In the genomic region with DNA sequence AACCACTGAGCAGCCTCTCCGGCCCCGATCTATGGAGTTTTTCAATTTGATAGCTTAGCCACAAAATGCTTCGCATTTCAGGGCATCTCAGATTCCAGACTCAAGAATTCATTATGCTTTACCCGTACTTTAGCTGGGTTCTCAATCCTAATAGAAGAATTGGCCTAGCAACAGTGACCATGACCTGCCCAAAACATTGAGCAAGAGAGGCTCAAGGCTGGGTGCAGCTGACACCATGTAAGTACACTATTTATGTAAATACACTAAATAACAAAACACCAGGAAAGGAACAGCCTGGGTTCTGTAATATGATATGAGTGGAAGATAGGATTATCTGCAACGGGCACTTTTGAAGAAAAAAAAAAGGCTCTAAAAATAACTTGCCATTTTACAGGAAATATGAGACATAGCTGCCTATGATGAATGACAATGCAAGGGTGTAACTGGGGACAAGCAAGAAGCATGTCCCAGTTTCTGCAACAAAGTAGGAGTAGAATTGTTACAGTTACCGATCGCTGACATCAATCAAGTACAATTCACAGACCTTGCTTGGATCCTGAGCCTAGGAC, we compare ENCODE assay signal across 16 mouse cellular contexts. TPM values are rescaled to one million over a fixed set of nuclear protein-coding genes. Genes with fewer than 3 reads are reported as not detected.
DNase-seq lines count a peak whose midpoint lies in the region; ATAC-seq and TF ChIP-seq lines count a peak whose summit lies in the region.
"Had no signal": no experiment of that assay in that cellular context is flagged by ENCODE, and none has a peak within 500 bp of the region (broad histone marks: within the 10 kb centered on the region; RNA-seq: fewer than 3 reads in every experiment).

No protein-coding gene starts in this region.

- peak; percentile 40 to 89 for DNase-seq in adrenal gland, adult (ENCODE audit: inconsistent age in 2 of 2, low spot score in 1 of 2)
- DNase-seq in adrenal gland, postnatal 25 days = no peak
- no peak for DNase-seq in G1E (ENCODE audit: low spot score)
- DNase-seq in layer of hippocampus, postnatal 14 days (ENCODE audit: low spot score in 2 of 2) = no peak
- DNase-seq in midbrain, postnatal 0 days (ENCODE audit: low spot score) = no peak
- DNase-seq: cerebellum, adult 11-12 months; thymus, adult 18-20 months had no signal

- no peaks in the 10 kb centered on the region for H3K79me2 ChIP-seq in macrophage (ENCODE audit: inconsistent target)

- no peak for TF ChIP-seq CTCF in G1E (IDR thresholded peaks at IDR 0.05; ENCODE audit: low read depth, low read length)
- TF ChIP-seq CTCF in embryonic fibroblast, embryonic 13.5 days (IDR thresholded peaks at IDR 0.05; ENCODE audit: borderline replicate concordance, insufficient read depth, low read length) = no peak
- TF ChIP-seq CTCF in midbrain, postnatal 0 days (IDR thresholded peaks at IDR 0.05) = no peak

- H3K9ac ChIP-seq in heart, embryonic 12.5 days = no peak overlapping the region
- H3K9ac ChIP-seq in midbrain, postnatal 0 days (replicated peaks; ENCODE audit: low read length, poor library complexity, severe bottlenecking) = no peak overlapping the region
- H3K9ac ChIP-seq: embryonic facial prominence, embryonic 12.5 days; kidney, embryonic 15.5 days; limb, embryonic 12.5 days; midbrain, embryonic 15.5 days had no signal

- no peak overlapping the region for H3K4me2 ChIP-seq in heart, embryonic 12.5 days
- no peak overlapping the region for H3K4me2 ChIP-seq in midbrain, postnatal 0 days (ENCODE audit: low read depth, low read length, poor library complexity, severe bottlenecking)
- H3K4me2 ChIP-seq: embryonic facial prominence, embryonic 12.5 days; kidney, embryonic 15.5 days; limb, embryonic 12.5 days; midbrain, embryonic 15.5 days had no signal

- no peak for TF ChIP-seq POLR2A in embryonic fibroblast, embryonic 13.5 days (IDR thresholded peaks at IDR 0.05; ENCODE audit: low read depth, low read length)

- no peaks in the 10 kb centered on the region; the same call in 1 of the 2 replicates for H3K9me3 ChIP-seq in G1E (replicated peaks)
- H3K9me3 ChIP-seq in heart, embryonic 12.5 days (replicated peaks) = no peaks in the 10 kb centered on the region
- no peaks in the 10 kb centered on the region for H3K9me3 ChIP-seq in midbrain, postnatal 0 days (ENCODE audit: low read length)
- H3K9me3 ChIP-seq: embryonic facial prominence, embryonic 12.5 days; hindbrain, embryonic 10.5 days; kidney, embryonic 15.5 days; limb, embryonic 12.5 days; midbrain, embryonic 15.5 days had no signal

- H3K27ac ChIP-seq in embryonic fibroblast, embryonic 13.5 days (ENCODE audit: insufficient read depth, low read length) = peak overlapping the region; percentile 96
- H3K27ac ChIP-seq in macrophage = peak overlapping the region; percentile 66
- no peak overlapping the region for H3K27ac ChIP-seq in heart, embryonic 12.5 days (ENCODE audit: poor library complexity, severe bottlenecking)
- H3K27ac ChIP-seq in midbrain, postnatal 0 days (ENCODE audit: low read depth, low read length) = no peak overlapping the region
- H3K27ac ChIP-seq: embryonic facial prominence, embryonic 12.5 days; hindbrain, embryonic 10.5 days; kidney, embryonic 15.5 days; limb, embryonic 12.5 days; midbrain, embryonic 15.5 days had no signal

- H3K27me3 ChIP-seq in G1E (ENCODE audit: insufficient read depth, low read length) = no peaks in the 10 kb centered on the region
- H3K27me3 ChIP-seq in heart, embryonic 12.5 days (replicated peaks) = 0 out of 2 replicates have a peak, but pooled peaks cover 4% of the 10 kb centered on the region
- no peaks in the 10 kb centered on the region for H3K27me3 ChIP-seq in midbrain, postnatal 0 days (ENCODE audit: insufficient read depth, low read length)
- H3K27me3 ChIP-seq: embryonic facial prominence, embryonic 12.5 days; kidney, embryonic 15.5 days; limb, embryonic 12.5 days; midbrain, embryonic 15.5 days had no signal

- H3K4me1 ChIP-seq in G1E (ENCODE audit: insufficient read depth, low read depth, low read length) = peaks cover 81% of the 10 kb centered on the region
- H3K4me1 ChIP-seq in embryonic fibroblast, embryonic 13.5 days (ENCODE audit: control insufficient read depth, insufficient read depth, low read length) = peaks cover 15% of the 10 kb centered on the region
- H3K4me1 ChIP-seq in heart, embryonic 12.5 days (replicated peaks) = peaks cover 3% of the 10 kb centered on the region; the same call in 1 of the 2 replicates
- no peaks in the 10 kb centered on the region for H3K4me1 ChIP-seq in midbrain, postnatal 0 days (ENCODE audit: insufficient read depth, low read length)
- H3K4me1 ChIP-seq: embryonic facial prominence, embryonic 12.5 days had no signal

- WGBS in macrophage (ENCODE audit: missing documents) = 76% methylated on average over 7 of the region's 7 CpGs
- 71% methylated on average over 7 of the region's 7 CpGs for WGBS in heart, embryonic 12.5 days
- 86% methylated on average over 7 of the region's 7 CpGs for WGBS in midbrain, postnatal 0 days

- H3K4me3 ChIP-seq in G1E (ENCODE audit: low read depth, low read length) (no peak overlapping the region; the same call in 1 of the 2 replicates), macrophage (ENCODE audit: inconsistent target) (no peak overlapping the region)
- H3K4me3 ChIP-seq in embryonic fibroblast, embryonic 13.5 days (ENCODE audit: insufficient read depth, low read length) = no peak overlapping the region
- no peak overlapping the region for H3K4me3 ChIP-seq in heart, embryonic 12.5 days
- H3K4me3 ChIP-seq in midbrain, postnatal 0 days (ENCODE audit: low read depth, low read length) = no peak overlapping the region
- H3K4me3 ChIP-seq: embryonic facial prominence, embryonic 12.5 days; hindbrain, embryonic 10.5 days; kidney, embryonic 15.5 days; limb, embryonic 12.5 days; midbrain, embryonic 15.5 days had no signal

- peak; percentile 18 for ATAC-seq in G1E (ENCODE audit: extremely low read depth, insufficient number of reproducible peaks, low FRiP score, poor library complexity, severe bottlenecking)
- no peak for ATAC-seq in heart, embryonic 12.5 days (ENCODE audit: insufficient number of reproducible peaks, low FRiP score)
- ATAC-seq in midbrain, postnatal 0 days (ENCODE audit: low FRiP score) = no peak
- ATAC-seq: inflammation-experienced regulatory T-cells, adult 6 months; midbrain, embryonic 15.5 days had no signal

- H3K36me3 ChIP-seq in G1E (replicated peaks) = peaks cover 2% of the 10 kb centered on the region
- H3K36me3 ChIP-seq in macrophage (ENCODE audit: inconsistent target) = no peaks in the 10 kb centered on the region
- H3K36me3 ChIP-seq in heart, embryonic 12.5 days = no peaks in the 10 kb centered on the region
- H3K36me3 ChIP-seq in midbrain, postnatal 0 days (ENCODE audit: insufficient read depth, low read length) = no peaks in the 10 kb centered on the region
- H3K36me3 ChIP-seq: embryonic facial prominence, embryonic 12.5 days; hindbrain, embryonic 10.5 days; kidney, embryonic 15.5 days; limb, embryonic 12.5 days; midbrain, embryonic 15.5 days had no signal

RNA-seq across cellular contexts. Expression of gene Os9, which starts 6.9 kb away (rescaled TPM):
- total RNA-seq in adrenal gland, postnatal 25 days (2021) = 139 and 150 TPM in 2 replicates
- 47.9 and 55.4 TPM in 2 replicates for total RNA-seq in G1E (2014; fragmentation: Nextera tagmentation)
- total RNA-seq in G1E (2017) = 95.7 and 99.7 TPM in 2 replicates
- 110 and 126 TPM in 2 replicates for polyA plus RNA-seq in G1E (2012)
- 84.1 and 87.6 TPM in 2 replicates for polyA plus RNA-seq in embryonic fibroblast, embryonic 13.5 days (2011; ENCODE audit: insufficient read length, low read depth, missing spikeins)
- total RNA-seq in macrophage (2018; cell fraction: chromatin; rRNA removed) = 10 to 100 TPM; 17.3 to 74.5 (median 54.7) TPM
- total RNA-seq in macrophage (2018; cell fraction: cytosol; rRNA removed) = 100 to 1,000 TPM; 126 to 231 (median 174) TPM
- total RNA-seq in macrophage (2018; cell fraction: nucleus; rRNA removed) = 100 to 1,000 TPM in 25 of 26 experiments, 10 to 100 TPM in 1; 63.6 to 321 (median 251) TPM
- polyA plus RNA-seq in macrophage (2018) = 173 to 355 TPM (median 215 TPM) in 3 replicates
- polyA plus RNA-seq in heart, embryonic 12.5 days (2016; fragmentation: Nextera tagmentation; extraction: Ambion mirVana) = 52.2 and 52.4 TPM in 2 replicates
- total RNA-seq in layer of hippocampus, postnatal 14 days (2021) = 100 to 1,000 TPM; 100 to 103 TPM
- 114 and 120 TPM in 2 replicates for total RNA-seq in midbrain, postnatal 0 days (2014; rRNA removed)
- polyA plus RNA-seq in midbrain, postnatal 0 days (2015; fragmentation: Nextera tagmentation; extraction: Ambion mirVana) = 126 TPM in 2 replicates

RNA-seq across cellular contexts. Expression of gene B4galnt1, which starts 37.2 kb away (rescaled TPM):
- 6.8 and 8.5 TPM in 2 replicates for total RNA-seq in adrenal gland, postnatal 25 days (2021)
- 173 and 188 TPM in 2 replicates for total RNA-seq in G1E (2014; fragmentation: Nextera tagmentation)
- 65.0 and 66.7 TPM in 2 replicates for total RNA-seq in G1E (2017)
- polyA plus RNA-seq in G1E (2012) = 292 and 318 TPM in 2 replicates
- 28.3 and 39.3 TPM in 2 replicates for polyA plus RNA-seq in embryonic fibroblast, embryonic 13.5 days (2011; ENCODE audit: insufficient read length, low read depth, missing spikeins)
- total RNA-seq in macrophage (2018; cell fraction: chromatin; rRNA removed) = 10 to 100 TPM in 23 of 26 experiments, 1 to 10 TPM in 3; 5.7 to 68.9 (median 24.3) TPM
- total RNA-seq in macrophage (2018; cell fraction: cytosol; rRNA removed) = 10 to 100 TPM; 29.1 to 74.7 (median 52.3) TPM
- 10 to 100 TPM; 25.7 to 91.1 (median 47.9) TPM for total RNA-seq in macrophage (2018; cell fraction: nucleus; rRNA removed)
- 37.2 to 59.2 TPM (median 48.4 TPM) in 3 replicates for polyA plus RNA-seq in macrophage (2018)
- 1.9 and 2.4 TPM in 2 replicates for polyA plus RNA-seq in heart, embryonic 12.5 days (2016; fragmentation: Nextera tagmentation; extraction: Ambion mirVana)
- 100 to 1,000 TPM; 108 to 110 TPM for total RNA-seq in layer of hippocampus, postnatal 14 days (2021)
- 126 and 134 TPM in 2 replicates for total RNA-seq in midbrain, postnatal 0 days (2014; rRNA removed)
- 86.8 and 88.6 TPM in 2 replicates for polyA plus RNA-seq in midbrain, postnatal 0 days (2015; fragmentation: Nextera tagmentation; extraction: Ambion mirVana)

RNA-seq across cellular contexts. Expression of gene Slc26a10, which starts 52.6 kb away (rescaled TPM):
- total RNA-seq in adrenal gland, postnatal 25 days (2021) = 3.2 and 6.0 TPM in 2 replicates
- total RNA-seq in G1E (2014; fragmentation: Nextera tagmentation) (8.4 and 10.1 TPM in 2 replicates), G1E (2017) (0.58 and 0.98 TPM in 2 replicates)
- polyA plus RNA-seq in G1E (2012) (0.68 and 0.94 TPM in 2 replicates), macrophage (2018) (1.2 TPM in 1 of 3 replicates, not detected in the others)
- polyA plus RNA-seq in embryonic fibroblast, embryonic 13.5 days (2011; ENCODE audit: insufficient read length, low read depth, missing spikeins) = 2.2 and 2.8 TPM in 2 replicates
- not detected for total RNA-seq in macrophage (2018; cell fraction: chromatin; rRNA removed)
- under 1 TPM in 17 of 26 experiments, not detected in 9; 0.03 to 0.19 (median 0.09) TPM for total RNA-seq in macrophage (2018; cell fraction: cytosol; rRNA removed)
- under 1 TPM in 1 of 26 experiments, not detected in 25; 0.18 TPM for total RNA-seq in macrophage (2018; cell fraction: nucleus; rRNA removed)
- polyA plus RNA-seq in heart, embryonic 12.5 days (2016; fragmentation: Nextera tagmentation; extraction: Ambion mirVana) = 20.2 and 21.0 TPM in 2 replicates
- 1 to 10 TPM; 4.6 to 5.9 TPM for total RNA-seq in layer of hippocampus, postnatal 14 days (2021)
- total RNA-seq in midbrain, postnatal 0 days (2014; rRNA removed) = 0.05 TPM in 2 replicates
- 0.80 TPM in 2 replicates for polyA plus RNA-seq in midbrain, postnatal 0 days (2015; fragmentation: Nextera tagmentation; extraction: Ambion mirVana)

RNA-seq across cellular contexts. Expression of gene Agap2, which starts 52.7 kb away (rescaled TPM):
- 2.6 and 3.8 TPM in 2 replicates for total RNA-seq in adrenal gland, postnatal 25 days (2021)
- 0.15 and 1.3 TPM in 2 replicates for total RNA-seq in G1E (2014; fragmentation: Nextera tagmentation)
- total RNA-seq in G1E (2017) = under 0.01 and 1.1 TPM in 2 replicates
- polyA plus RNA-seq in G1E (2012) = 0.07 and 0.26 TPM in 2 replicates
- 0.08 and 0.21 TPM in 2 replicates for polyA plus RNA-seq in embryonic fibroblast, embryonic 13.5 days (2011; ENCODE audit: insufficient read length, low read depth, missing spikeins)
- total RNA-seq in macrophage (2018; cell fraction: chromatin; rRNA removed) = 1 to 10 TPM in 7 of 26 experiments, under 1 TPM in 14, not detected in 5; 0.15 to 3.4 (median 0.46) TPM
- total RNA-seq in macrophage (2018; cell fraction: cytosol; rRNA removed) = 1 to 10 TPM in 5 of 26 experiments, under 1 TPM in 21; 0.11 to 2.2 (median 0.39) TPM
- total RNA-seq in macrophage (2018; cell fraction: nucleus; rRNA removed) = 1 to 10 TPM in 14 of 26 experiments, under 1 TPM in 11, not detected in 1; 0.17 to 3.9 (median 1.2) TPM
- polyA plus RNA-seq in macrophage (2018) = 0.25 to 0.89 TPM (median 0.42 TPM) in 3 replicates
- polyA plus RNA-seq in heart, embryonic 12.5 days (2016; fragmentation: Nextera tagmentation; extraction: Ambion mirVana) = 0.03 TPM in 1 of 2 replicates, not detected in the other
- total RNA-seq in layer of hippocampus, postnatal 14 days (2021) = 100 to 1,000 TPM; 719 to 736 TPM
- total RNA-seq in midbrain, postnatal 0 days (2014; rRNA removed) = 330 and 343 TPM in 2 replicates
- 5.4 and 6.3 TPM in 2 replicates for polyA plus RNA-seq in midbrain, postnatal 0 days (2015; fragmentation: Nextera tagmentation; extraction: Ambion mirVana)
- polyA plus RNA-seq: limb, embryonic 12.5 days had no signal

RNA-seq across cellular contexts. Expression of gene Tspan31, which starts 57.7 kb away (rescaled TPM):
- 103 and 108 TPM in 2 replicates for total RNA-seq in adrenal gland, postnatal 25 days (2021)
- total RNA-seq in G1E (2014; fragmentation: Nextera tagmentation) = 163 and 186 TPM in 2 replicates
- total RNA-seq in G1E (2017) = 73.6 and 83.9 TPM in 2 replicates
- 30.3 and 41.8 TPM in 2 replicates for polyA plus RNA-seq in G1E (2012)
- polyA plus RNA-seq in embryonic fibroblast, embryonic 13.5 days (2011; ENCODE audit: insufficient read length, low read depth, missing spikeins) = 118 and 143 TPM in 2 replicates
- total RNA-seq in macrophage (2018; cell fraction: chromatin; rRNA removed) = 10 to 100 TPM; 20.1 to 54.5 (median 33.9) TPM
- 100 to 1,000 TPM in 25 of 26 experiments, 10 to 100 TPM in 1; 93.9 to 147 (median 122) TPM for total RNA-seq in macrophage (2018; cell fraction: cytosol; rRNA removed)
- total RNA-seq in macrophage (2018; cell fraction: nucleus; rRNA removed) = 100 to 1,000 TPM in 8 of 26 experiments, 10 to 100 TPM in 18; 50.1 to 140 (median 91.8) TPM
- polyA plus RNA-seq in macrophage (2018) = 104 to 129 TPM (median 119 TPM) in 3 replicates
- 119 and 124 TPM in 2 replicates for polyA plus RNA-seq in heart, embryonic 12.5 days (2016; fragmentation: Nextera tagmentation; extraction: Ambion mirVana)
- 10 to 100 TPM; 62.7 to 65.4 TPM for total RNA-seq in layer of hippocampus, postnatal 14 days (2021)
- total RNA-seq in midbrain, postnatal 0 days (2014; rRNA removed) = 109 and 122 TPM in 2 replicates
- 101 and 104 TPM in 2 replicates for polyA plus RNA-seq in midbrain, postnatal 0 days (2015; fragmentation: Nextera tagmentation; extraction: Ambion mirVana)

Comparison
In these comparisons a context has a peak if more than half of its experiments do, and no peak if none do; other contexts are left out.
1. DNase-seq: peak in adrenal gland, adult (2 of 2); none in adrenal gland, postnatal 25 days (single experiment), G1E (single experiment), layer of hippocampus, postnatal 14 days (0 of 2) and midbrain, postnatal 0 days (single experiment).
2. H3K27ac ChIP-seq: peak in embryonic fibroblast, embryonic 13.5 days (single experiment) and macrophage (single experiment); none in heart, embryonic 12.5 days (single experiment) and midbrain, postnatal 0 days (single experiment).